Mouse (Mus musculus): ENCODE data around the gene Hrg. TPM values are rescaled to one million over a fixed set of nuclear protein-coding genes. Genes with fewer than 3 reads are reported as not detected.
"Not testable (repeated sequence)": the region's sequence is repeated elsewhere in the genome, so short reads cannot be mapped to it uniquely, and the experiment has no call there.

The Hrg gene
- polyA plus RNA-seq, 1 experiment from 2014 or later: 0.36 TPM

- H3K36me3 ChIP-seq (ENCODE audit: control insufficient read depth, insufficient read depth, low read length); H3K27ac ChIP-seq (ENCODE audit: low read depth, low read length); ATAC-seq (ENCODE audit: low FRiP score); H3K4me2 ChIP-seq (replicated peaks; ENCODE audit: low read depth, low read length); DNase-seq (ENCODE audit: low spot score); H3K9ac ChIP-seq (ENCODE audit: low read depth, low read length); H3K4me3 ChIP-seq (ENCODE audit: low read depth, low read length); H3K9me3 ChIP-seq (ENCODE audit: control insufficient read depth, low read length); H3K4me1 ChIP-seq (replicated peaks; ENCODE audit: control insufficient read depth, insufficient read depth, low read length); H3K27me3 ChIP-seq (ENCODE audit: control insufficient read depth, insufficient read depth, low read length): not testable (repeated sequence)
Observed at GRCm38 (mm10) chr16:22941825-22942476, 8.9 kb upstream of the Hrg start.

GRCm38 (mm10) chr16:22947371-22947770, 3.5 kb upstream of the Hrg start:
- Histone ChIP-seq H3K36me3 (ENCODE audit: control insufficient read depth, insufficient read depth, low read length) (no peaks in the 10 kb centered on the region), H3K4me3 (ENCODE audit: low read depth, low read length) (no peak overlapping the region), H3K9ac (ENCODE audit: low read depth, low read length) (no peak overlapping the region), H3K4me2 (replicated peaks; ENCODE audit: low read depth, low read length) (no peak overlapping the region), H3K27ac (ENCODE audit: low read depth, low read length) (no peak overlapping the region), H3K4me1 (replicated peaks; ENCODE audit: control insufficient read depth, insufficient read depth, low read length) (no peaks in the 10 kb centered on the region), H3K9me3 (ENCODE audit: control insufficient read depth, low read length) (no peaks in the 10 kb centered on the region), H3K27me3 (ENCODE audit: control insufficient read depth, insufficient read depth, low read length) (no peaks in the 10 kb centered on the region)
- DNase-seq (ENCODE audit: low spot score) (no peak), ATAC-seq (ENCODE audit: low FRiP score) (no peak)
- 92% methylated on average over 2 of the region's 2 CpGs for WGBS

GRCm38 (mm10) chr16:22953069-22953468, 2.2 kb downstream of the Hrg start:
- no peak for DNase-seq (ENCODE audit: low spot score)
- H3K4me3 ChIP-seq (ENCODE audit: low read depth, low read length): no peak overlapping the region
- H3K4me2 ChIP-seq (replicated peaks; ENCODE audit: low read depth, low read length): no peak overlapping the region
- H3K9me3 ChIP-seq (ENCODE audit: control insufficient read depth, low read length): no peaks in the 10 kb centered on the region
- no peaks in the 10 kb centered on the region for H3K4me1 ChIP-seq (replicated peaks; ENCODE audit: control insufficient read depth, insufficient read depth, low read length)
- no peaks in the 10 kb centered on the region for H3K27me3 ChIP-seq (ENCODE audit: control insufficient read depth, insufficient read depth, low read length)
- no peaks in the 10 kb centered on the region for H3K36me3 ChIP-seq (ENCODE audit: control insufficient read depth, insufficient read depth, low read length)
- H3K27ac ChIP-seq (ENCODE audit: low read depth, low read length): no peak overlapping the region
- 46% methylated on average over 4 of the region's 4 CpGs for WGBS
- ATAC-seq (ENCODE audit: low FRiP score): no peak
- H3K9ac ChIP-seq (ENCODE audit: low read depth, low read length): no peak overlapping the region

GRCm38 (mm10) chr16:22955397-22956084, 4.7 kb downstream of the Hrg start:
- H3K4me1 ChIP-seq (replicated peaks; ENCODE audit: control insufficient read depth, insufficient read depth, low read length): no peaks in the 10 kb centered on the region
- no peak overlapping the region for H3K9ac ChIP-seq (ENCODE audit: low read depth, low read length)
- no peaks in the 10 kb centered on the region for H3K36me3 ChIP-seq (ENCODE audit: control insufficient read depth, insufficient read depth, low read length)
- peak overlapping the region; percentile 12; the same call in 1 of the 2 replicates for H3K4me2 ChIP-seq (replicated peaks; ENCODE audit: low read depth, low read length)
- no peak overlapping the region for H3K4me3 ChIP-seq (ENCODE audit: low read depth, low read length)
- WGBS: 30% methylated on average over 13 of the region's 13 CpGs
- ATAC-seq (ENCODE audit: low FRiP score) (peak; percentile 84), DNase-seq (ENCODE audit: low spot score) (peak; percentile 78)
- no peaks in the 10 kb centered on the region for H3K9me3 ChIP-seq (ENCODE audit: control insufficient read depth, low read length)
- H3K27ac ChIP-seq (ENCODE audit: low read depth, low read length): peak overlapping the region; percentile 38
- no peaks in the 10 kb centered on the region for H3K27me3 ChIP-seq (ENCODE audit: control insufficient read depth, insufficient read depth, low read length)

GRCm38 (mm10) chr16:22956085-22956439, 5.2 kb downstream of the Hrg start:
- WGBS: 67% methylated on average over 11 of the region's 11 CpGs
- Histone ChIP-seq H3K9ac (ENCODE audit: low read depth, low read length) (no peak overlapping the region), H3K27ac (ENCODE audit: low read depth, low read length) (peak overlapping the region; percentile 38), H3K27me3 (ENCODE audit: control insufficient read depth, insufficient read depth, low read length) (no peaks in the 10 kb centered on the region), H3K4me1 (replicated peaks; ENCODE audit: control insufficient read depth, insufficient read depth, low read length) (no peaks in the 10 kb centered on the region), H3K36me3 (ENCODE audit: control insufficient read depth, insufficient read depth, low read length) (no peaks in the 10 kb centered on the region), H3K9me3 (ENCODE audit: control insufficient read depth, low read length) (no peaks in the 10 kb centered on the region), H3K4me2 (replicated peaks; ENCODE audit: low read depth, low read length) (peak overlapping the region; percentile 12; the same call in 1 of the 2 replicates), H3K4me3 (ENCODE audit: low read depth, low read length) (no peak overlapping the region)
- peak; percentile 54 for ATAC-seq (ENCODE audit: low FRiP score)
- DNase-seq (ENCODE audit: low spot score): no peak

GRCm38 (mm10) chr16:22961073-22961472, 10.2 kb downstream of the Hrg start:
- DNase-seq (ENCODE audit: low spot score) (no peak), ATAC-seq (ENCODE audit: low FRiP score) (no peak)
- no peaks in the 10 kb centered on the region for H3K36me3 ChIP-seq (ENCODE audit: control insufficient read depth, insufficient read depth, low read length)
- WGBS: 94% methylated on average over 8 of the region's 8 CpGs
- no peaks in the 10 kb centered on the region for H3K27me3 ChIP-seq (ENCODE audit: control insufficient read depth, insufficient read depth, low read length)
- no peak overlapping the region for H3K4me2 ChIP-seq (replicated peaks; ENCODE audit: low read depth, low read length)
- no peak overlapping the region for H3K9ac ChIP-seq (ENCODE audit: low read depth, low read length)
- no peak overlapping the region for H3K27ac ChIP-seq (ENCODE audit: low read depth, low read length)
- H3K4me1 ChIP-seq (replicated peaks; ENCODE audit: control insufficient read depth, insufficient read depth, low read length): no peaks in the 10 kb centered on the region
- no peaks in the 10 kb centered on the region for H3K9me3 ChIP-seq (ENCODE audit: control insufficient read depth, low read length)
- no peak overlapping the region for H3K4me3 ChIP-seq (ENCODE audit: low read depth, low read length)

- H3K4me1 ChIP-seq (replicated peaks; ENCODE audit: control insufficient read depth, insufficient read depth, low read length): no peaks in the 10 kb centered on the region
- H3K36me3 ChIP-seq (ENCODE audit: control insufficient read depth, insufficient read depth, low read length): no peaks in the 10 kb centered on the region
- no peak for DNase-seq (ENCODE audit: low spot score)
- no peaks in the 10 kb centered on the region for H3K27me3 ChIP-seq (ENCODE audit: control insufficient read depth, insufficient read depth, low read length)
- H3K9me3 ChIP-seq (ENCODE audit: control insufficient read depth, low read length): no peaks in the 10 kb centered on the region
- H3K4me2 ChIP-seq (replicated peaks; ENCODE audit: low read depth, low read length): no peak overlapping the region
- no peak overlapping the region for H3K4me3 ChIP-seq (ENCODE audit: low read depth, low read length)
- no peak for ATAC-seq (ENCODE audit: low FRiP score)
- no peak overlapping the region for H3K9ac ChIP-seq (ENCODE audit: low read depth, low read length)
- 83% methylated on average over 5 of the region's 5 CpGs for WGBS
- no peak overlapping the region for H3K27ac ChIP-seq (ENCODE audit: low read depth, low read length)
Observed at GRCm38 (mm10) chr16:22962256-22962655, 11.4 kb downstream of the Hrg start.

GRCm38 (mm10) chr16:22963293-22963692, 12.4 kb downstream of the Hrg start:
- Histone ChIP-seq H3K27ac (ENCODE audit: low read depth, low read length) (no peak overlapping the region), H3K27me3 (ENCODE audit: control insufficient read depth, insufficient read depth, low read length) (no peaks in the 10 kb centered on the region), H3K4me3 (ENCODE audit: low read depth, low read length) (no peak overlapping the region), H3K36me3 (ENCODE audit: control insufficient read depth, insufficient read depth, low read length) (no peaks in the 10 kb centered on the region), H3K9ac (ENCODE audit: low read depth, low read length) (no peak overlapping the region), H3K4me1 (replicated peaks; ENCODE audit: control insufficient read depth, insufficient read depth, low read length) (no peaks in the 10 kb centered on the region), H3K4me2 (replicated peaks; ENCODE audit: low read depth, low read length) (no peak overlapping the region), H3K9me3 (ENCODE audit: control insufficient read depth, low read length) (no peaks in the 10 kb centered on the region)
- ATAC-seq (ENCODE audit: low FRiP score) (no peak), DNase-seq (ENCODE audit: low spot score) (no peak)

GRCm38 (mm10) chr16:22967383-22968030, 16.6 kb downstream of the Hrg start:
- ATAC-seq (ENCODE audit: low FRiP score) (no peak), DNase-seq (ENCODE audit: low spot score) (no peak)
- no peaks in the 10 kb centered on the region for H3K36me3 ChIP-seq (ENCODE audit: control insufficient read depth, insufficient read depth, low read length)
- no peaks in the 10 kb centered on the region for H3K27me3 ChIP-seq (ENCODE audit: control insufficient read depth, insufficient read depth, low read length)
- no peak overlapping the region for H3K4me2 ChIP-seq (replicated peaks; ENCODE audit: low read depth, low read length)
- 84% methylated on average over 1 of the region's 1 CpGs for WGBS
- no peak overlapping the region for H3K27ac ChIP-seq (ENCODE audit: low read depth, low read length)
- no peak overlapping the region for H3K9ac ChIP-seq (ENCODE audit: low read depth, low read length)
- no peaks in the 10 kb centered on the region for H3K9me3 ChIP-seq (ENCODE audit: control insufficient read depth, low read length)
- H3K4me3 ChIP-seq (ENCODE audit: low read depth, low read length): no peak overlapping the region
- H3K4me1 ChIP-seq (replicated peaks; ENCODE audit: control insufficient read depth, insufficient read depth, low read length): no peaks in the 10 kb centered on the region

All from hindbrain, embryonic 11.5 days (tissue).